Mouse (Mus musculus): ENCODE results near the gene Plcb2.

DNA sequence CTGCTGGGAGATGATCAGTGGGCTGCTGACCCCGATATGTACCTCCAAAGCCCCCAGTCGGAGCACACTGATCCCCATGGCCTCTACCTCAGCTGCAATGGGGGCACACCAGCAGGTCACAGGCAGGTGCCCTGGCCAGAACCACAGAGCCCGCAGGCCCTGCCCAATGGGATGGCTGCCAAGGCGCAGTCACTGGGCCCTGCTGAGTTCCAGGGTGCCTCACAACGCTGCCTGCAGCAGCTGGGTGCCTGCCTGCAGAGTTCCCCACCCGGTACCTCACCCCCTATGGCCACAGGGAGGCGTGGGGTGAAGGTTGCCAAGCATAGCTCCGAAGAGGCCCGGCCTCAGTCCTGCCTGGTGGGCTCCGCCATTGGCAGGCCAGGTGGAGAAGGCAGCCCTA, 38.4 kb downstream of the Plcb2 start:
- TF ChIP-seq POLR2A (IDR thresholded peaks at IDR 0.05; ENCODE audit: borderline replicate concordance, control insufficient read depth, low read depth, low read length) (no peak), CTCF (IDR thresholded peaks at IDR 0.05; ENCODE audit: control insufficient read depth, insufficient read depth, low read length) (no peak)

Data from bone marrow, adult 2 months (tissue).